In the genomic region with DNA sequence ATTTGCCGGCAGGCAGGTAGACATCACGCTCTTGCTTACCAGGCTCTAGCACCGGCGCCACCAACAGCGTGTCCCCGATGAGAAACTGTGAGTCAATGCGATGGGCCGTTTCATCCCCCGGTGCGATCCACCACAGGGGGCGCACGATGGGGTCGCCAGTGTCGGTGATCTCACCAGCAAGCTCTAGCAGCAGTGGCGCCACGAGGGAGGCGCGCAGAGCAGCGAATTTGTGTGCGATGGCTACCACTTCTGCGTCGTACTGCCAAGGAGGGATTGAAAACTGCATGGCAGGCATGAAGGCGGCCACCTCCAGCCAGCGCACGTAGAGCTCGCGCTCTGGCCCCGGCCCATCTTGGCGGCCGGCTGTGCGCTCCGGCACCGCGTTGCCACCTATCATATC, we compare ENCODE assay signal across 7 mouse cellular contexts. TPM values are rescaled to one million over a fixed set of nuclear protein-coding genes. Genes with fewer than 3 reads are reported as not detected.
A peak's percentile ranks its signal among the peaks of the same experiment; 100 is the strongest.
DNase-seq lines count a peak whose midpoint lies in the region; ATAC-seq lines count a peak whose summit lies in the region.

No protein-coding gene starts in this region.

- H3K4me2 ChIP-seq in embryonic facial prominence, embryonic 11.5 days (ENCODE audit: low read depth, low read length) = peak overlapping the region; percentile 44
- H3K4me2 ChIP-seq in hindbrain, embryonic 14.5 days (replicated peaks) = peak overlapping the region; percentile 52
- peak overlapping the region; percentile 54 for H3K4me2 ChIP-seq in midbrain, embryonic 11.5 days

- peaks cover 54% of the 10 kb centered on the region for H3K27me3 ChIP-seq in embryonic facial prominence, embryonic 11.5 days (ENCODE audit: control insufficient read depth, insufficient read depth, low read length)
- H3K27me3 ChIP-seq in hindbrain, embryonic 14.5 days (ENCODE audit: control insufficient read depth, insufficient read depth, low read length) = peaks cover 56% of the 10 kb centered on the region
- peaks cover 56% of the 10 kb centered on the region for H3K27me3 ChIP-seq in midbrain, embryonic 11.5 days (ENCODE audit: control insufficient read depth, insufficient read depth, low read length)

- no peaks in the 10 kb centered on the region for H3K9me3 ChIP-seq in embryonic facial prominence, embryonic 11.5 days (replicated peaks; ENCODE audit: control insufficient read depth, low read length)
- H3K9me3 ChIP-seq in hindbrain, embryonic 14.5 days (ENCODE audit: control insufficient read depth, low read length) = no peaks in the 10 kb centered on the region
- H3K9me3 ChIP-seq in midbrain, embryonic 11.5 days (ENCODE audit: control insufficient read depth, low read length) = no peaks in the 10 kb centered on the region

- DNase-seq in left cerebral cortex, postnatal 4 days = peak; percentile 25
- no peak for DNase-seq in left cerebral cortex, adult 8-10 months (ENCODE audit: low spot score in 2 of 2)
- peak; percentile 72 for DNase-seq in embryonic facial prominence, embryonic 11.5 days (ENCODE audit: low spot score)
- peak; percentile 59 for DNase-seq in hindbrain, embryonic 14.5 days (ENCODE audit: low spot score)
- peak; percentile 94 for DNase-seq in midbrain, embryonic 11.5 days (ENCODE audit: low spot score, missing footprints)
- DNase-seq in frontal cortex, postnatal 10 days (ENCODE audit: low spot score in 2 of 2) = no peak
- no peak for DNase-seq in gastrocnemius, postnatal 36 days

- intact Hi-C loops in left cerebral cortex, postnatal 4 days (cut with DNase I) = no loop called here
- intact Hi-C loops in gastrocnemius, postnatal 36 days (cut with DNase I) = no loop called here

- H3K4me3 ChIP-seq in embryonic facial prominence, embryonic 11.5 days (ENCODE audit: low read depth, low read length) = peak overlapping the region; percentile 20
- H3K4me3 ChIP-seq in hindbrain, embryonic 14.5 days (replicated peaks; ENCODE audit: low read length) = peak overlapping the region; percentile 28
- H3K4me3 ChIP-seq in midbrain, embryonic 11.5 days (ENCODE audit: low read depth, low read length) = peak overlapping the region; percentile 28

- H3K9ac ChIP-seq in embryonic facial prominence, embryonic 11.5 days (replicated peaks; ENCODE audit: low read length) = no peak overlapping the region; the same call in 1 of the 2 replicates
- H3K9ac ChIP-seq in hindbrain, embryonic 14.5 days = 0 out of 2 replicates have a peak overlapping the region, but pooled peaks have one; percentile 25
- peak overlapping the region; percentile 16; the same call in 1 of the 2 replicates for H3K9ac ChIP-seq in midbrain, embryonic 11.5 days (ENCODE audit: low read length)

- peaks cover 14% of the 10 kb centered on the region; the same call in 1 of the 2 replicates for H3K4me1 ChIP-seq in embryonic facial prominence, embryonic 11.5 days (ENCODE audit: control insufficient read depth, insufficient read depth, low read length)
- H3K4me1 ChIP-seq in hindbrain, embryonic 14.5 days (replicated peaks; ENCODE audit: control insufficient read depth, insufficient read depth, low read length) = peaks cover 17% of the 10 kb centered on the region; the same call in 1 of the 2 replicates
- peaks cover 27% of the 10 kb centered on the region for H3K4me1 ChIP-seq in midbrain, embryonic 11.5 days (ENCODE audit: control insufficient read depth, insufficient read depth, low read length)

- H3K36me3 ChIP-seq in embryonic facial prominence, embryonic 11.5 days (replicated peaks; ENCODE audit: control insufficient read depth, insufficient read depth, low read depth, low read length) = no peaks in the 10 kb centered on the region
- H3K36me3 ChIP-seq in hindbrain, embryonic 14.5 days (replicated peaks; ENCODE audit: control insufficient read depth, insufficient read depth) = no peaks in the 10 kb centered on the region
- H3K36me3 ChIP-seq in midbrain, embryonic 11.5 days (ENCODE audit: control insufficient read depth, insufficient read depth, low read length) = no peaks in the 10 kb centered on the region; the same call in 1 of the 2 replicates

- H3K27ac ChIP-seq in embryonic facial prominence, embryonic 11.5 days (replicated peaks; ENCODE audit: low read depth, low read length) = no peak overlapping the region
- H3K27ac ChIP-seq in hindbrain, embryonic 14.5 days = no peak overlapping the region
- H3K27ac ChIP-seq in midbrain, embryonic 11.5 days (ENCODE audit: low read depth, low read length) = no peak overlapping the region

- 1% methylated on average over 34 of the region's 34 CpGs for WGBS in embryonic facial prominence, embryonic 11.5 days
- 5% methylated on average over 34 of the region's 34 CpGs for WGBS in hindbrain, embryonic 14.5 days
- 2% methylated on average over 34 of the region's 34 CpGs for WGBS in midbrain, embryonic 11.5 days

- no peak; the same call in 1 of the 2 replicates for ATAC-seq in embryonic facial prominence, embryonic 11.5 days (replicated peaks; ENCODE audit: insufficient number of reproducible peaks, low FRiP score, low TSS enrichment, low read depth)
- ATAC-seq in hindbrain, embryonic 14.5 days (ENCODE audit: low FRiP score) = 0 out of 2 replicates have a peak, but pooled peaks have one; percentile 3
- peak; percentile 41 for ATAC-seq in midbrain, embryonic 11.5 days (ENCODE audit: low FRiP score)

RNA-seq across cellular contexts. Expression of a gene that starts 5.3 kb away (rescaled TPM):
- total RNA-seq in left cerebral cortex, postnatal 4 days (2021) = 10 to 100 TPM; 16.9 to 20.6 TPM
- total RNA-seq in left cerebral cortex, adult 8-10 months (2022) = 10 to 100 TPM; 20.9 to 26.5 (median 23.3) TPM
- polyA plus RNA-seq in embryonic facial prominence, embryonic 11.5 days (2014; fragmentation: Nextera tagmentation; extraction: Ambion mirVana) = 9.7 and 11.4 TPM in 2 replicates
- 10.3 and 12.4 TPM in 2 replicates for polyA plus RNA-seq in hindbrain, embryonic 14.5 days (2014; fragmentation: Nextera tagmentation; extraction: Ambion mirVana)
- polyA plus RNA-seq in midbrain, embryonic 11.5 days (2014; fragmentation: Nextera tagmentation; extraction: Ambion mirVana) = 6.9 and 7.6 TPM in 2 replicates
- total RNA-seq in gastrocnemius, postnatal 36 days (2021) = 10 to 100 TPM; 66.0 to 66.5 TPM

RNA-seq across cellular contexts. Expression of a gene that starts 19.6 kb away (rescaled TPM):
- 10 to 100 TPM; 11.6 to 12.8 TPM for total RNA-seq in left cerebral cortex, postnatal 4 days (2021)
- total RNA-seq in left cerebral cortex, adult 8-10 months (2022) = 1 to 10 TPM; 2.7 to 5.7 (median 4.3) TPM
- 6.3 and 6.4 TPM in 2 replicates for polyA plus RNA-seq in embryonic facial prominence, embryonic 11.5 days (2014; fragmentation: Nextera tagmentation; extraction: Ambion mirVana)
- polyA plus RNA-seq in hindbrain, embryonic 14.5 days (2014; fragmentation: Nextera tagmentation; extraction: Ambion mirVana) = 19.5 and 24.2 TPM in 2 replicates
- 3.6 and 4.6 TPM in 2 replicates for polyA plus RNA-seq in midbrain, embryonic 11.5 days (2014; fragmentation: Nextera tagmentation; extraction: Ambion mirVana)
- under 1 TPM in 1 of 2 experiments, not detected in 1; 0.37 TPM for total RNA-seq in gastrocnemius, postnatal 36 days (2021)

RNA-seq across cellular contexts. Expression of a gene that starts 32.6 kb away (rescaled TPM):
- 10 to 100 TPM; 61.4 to 62.0 TPM for total RNA-seq in left cerebral cortex, postnatal 4 days (2021)
- total RNA-seq in left cerebral cortex, adult 8-10 months (2022) = 10 to 100 TPM; 29.4 to 32.6 (median 30.5) TPM
- polyA plus RNA-seq in embryonic facial prominence, embryonic 11.5 days (2014; fragmentation: Nextera tagmentation; extraction: Ambion mirVana) = 59.7 and 62.3 TPM in 2 replicates
- polyA plus RNA-seq in hindbrain, embryonic 14.5 days (2014; fragmentation: Nextera tagmentation; extraction: Ambion mirVana) = 72.5 and 82.6 TPM in 2 replicates
- 70.2 and 70.3 TPM in 2 replicates for polyA plus RNA-seq in midbrain, embryonic 11.5 days (2014; fragmentation: Nextera tagmentation; extraction: Ambion mirVana)
- total RNA-seq in gastrocnemius, postnatal 36 days (2021) = 10 to 100 TPM; 21.9 to 22.4 TPM

RNA-seq across cellular contexts. Expression of a gene that starts 32.9 kb away (rescaled TPM):
- 1 to 10 TPM; 2.9 to 4.3 TPM for total RNA-seq in left cerebral cortex, postnatal 4 days (2021)
- 1 to 10 TPM in 3 of 4 experiments, under 1 TPM in 1; 0.72 to 1.8 (median 1.3) TPM for total RNA-seq in left cerebral cortex, adult 8-10 months (2022)
- polyA plus RNA-seq in embryonic facial prominence, embryonic 11.5 days (2014; fragmentation: Nextera tagmentation; extraction: Ambion mirVana) = 8.7 and 10.1 TPM in 2 replicates
- polyA plus RNA-seq in hindbrain, embryonic 14.5 days (2014; fragmentation: Nextera tagmentation; extraction: Ambion mirVana) = 2.3 and 3.4 TPM in 2 replicates
- polyA plus RNA-seq in midbrain, embryonic 11.5 days (2014; fragmentation: Nextera tagmentation; extraction: Ambion mirVana) = 9.6 and 9.9 TPM in 2 replicates
- under 1 TPM; 0.31 to 0.35 TPM for total RNA-seq in gastrocnemius, postnatal 36 days (2021)

Comparison
In these comparisons a context has a peak if more than half of its experiments do, and no peak if none do; other contexts are left out.
1. DNase-seq: peak in left cerebral cortex, postnatal 4 days (single experiment), embryonic facial prominence, embryonic 11.5 days (single experiment), hindbrain, embryonic 14.5 days (single experiment) and midbrain, embryonic 11.5 days (single experiment); none in left cerebral cortex, adult 8-10 months (0 of 2), frontal cortex, postnatal 10 days (0 of 2) and gastrocnemius, postnatal 36 days (0 of 2).
2. Peak in every context shown above with its lines, with median percentiles within 50 percentile points of each other: H3K4me2 ChIP-seq and H3K4me3 ChIP-seq.